Mouse (Mus musculus) forebrain, postnatal 0 days (tissue): Measurements from ENCODE around the gene Bcorl1. TPM values are rescaled to one million over a fixed set of nuclear protein-coding genes. Genes with fewer than 3 reads are reported as not detected.

Experiments used
- ATAC-seq: fragments of 200-750 bp; cut with Nextera tagmentation; 2 replicates; pipeline ENCODE4 v1.8.0; 2017; ENCODE audit warnings: mild to moderate bottlenecking, moderate library complexity
- DNase-seq: peaks from one replicate; pipeline ENCODE4 v3.0.0-alpha.2; 2015
- H3K27ac ChIP-seq: fragments of 300-500 bp; sonication (generic); 2 replicates; pipeline ENCODE4 v1.5.1; 2014; ENCODE audit warnings: low read depth, mild to moderate bottlenecking, antibody characterized with exemption, low read length, moderate library complexity, mixed read lengths
- H3K27me3 ChIP-seq: fragments of 300-500 bp; sonication (generic); 2 replicates; pipeline ENCODE4 v1.6.1; 2014; ENCODE audit warnings: mild to moderate bottlenecking, low read length, mixed read lengths; ENCODE audit not compliant: insufficient read depth
- H3K36me3 ChIP-seq: fragments of 300-500 bp; sonication (generic); 2 replicates; pipeline ENCODE4 v1.6.1; 2014; ENCODE audit warnings: mild to moderate bottlenecking, moderate library complexity; ENCODE audit not compliant: insufficient read depth
- H3K4me1 ChIP-seq: fragments of 300-500 bp; sonication (generic); 2 replicates; pipeline ENCODE4 v1.6.1; 2014; ENCODE audit warnings: antibody characterized with exemption; ENCODE audit not compliant: insufficient read depth
- H3K4me2 ChIP-seq: fragments of 300-500 bp; sonication (generic); 2 replicates; pipeline ENCODE4 v1.6.1; 2014; ENCODE audit warnings: low read depth, mild to moderate bottlenecking, moderate library complexity
- H3K4me3 ChIP-seq: fragments of 300-500 bp; sonication (generic); 2 replicates; pipeline ENCODE4 v1.5.1; 2014; ENCODE audit warnings: low read depth, low read length, mixed read lengths
- H3K9ac ChIP-seq: fragments of 300-500 bp; sonication (generic); 2 replicates; pipeline ENCODE4 v1.6.1; 2014; ENCODE audit warnings: mild to moderate bottlenecking
- H3K9me3 ChIP-seq: fragments of 300-500 bp; sonication (generic); 2 replicates; pipeline ENCODE4 v1.6.1; 2016; ENCODE audit warnings: low read length
- CTCF ChIP-seq: sonication (generic); IDR thresholded peaks from 2 replicates; pipeline ENCODE4 v1.5.1; 2016; ENCODE audit warnings: antibody characterized with exemption, control low read depth, low read depth
- WGBS: fragments of 180-500 bp; shearing (Covaris S2); extraction: QIAGEN DNeasy Blood & Tissue Kit; methylation state at CpG from one replicate; pipeline ENCODE4 v1.1.7; 2014; 5-methylcytosine and 5-hydroxymethylcytosine counted together
- polyA plus RNA-seq: library from polyadenylated mRNA; unstranded; fragments of >200 nt; fragmentation: Nextera tagmentation; extraction: Ambion mirVana; gene quantifications from 2 replicates; pipeline ENCODE4 v1.2.1, GENCODE M21; 2015
- total RNA-seq: library from RNA; depleted of rRNA; stranded (reverse); fragments of >200 nt; gene quantifications from 2 replicates; pipeline ENCODE4 v1.2.3, GENCODE M21; 2014

The Bcorl1 gene
- total and polyA plus RNA-seq, 2 experiments from 2014 or later: 4.6 to 8.5 TPM

DNA sequence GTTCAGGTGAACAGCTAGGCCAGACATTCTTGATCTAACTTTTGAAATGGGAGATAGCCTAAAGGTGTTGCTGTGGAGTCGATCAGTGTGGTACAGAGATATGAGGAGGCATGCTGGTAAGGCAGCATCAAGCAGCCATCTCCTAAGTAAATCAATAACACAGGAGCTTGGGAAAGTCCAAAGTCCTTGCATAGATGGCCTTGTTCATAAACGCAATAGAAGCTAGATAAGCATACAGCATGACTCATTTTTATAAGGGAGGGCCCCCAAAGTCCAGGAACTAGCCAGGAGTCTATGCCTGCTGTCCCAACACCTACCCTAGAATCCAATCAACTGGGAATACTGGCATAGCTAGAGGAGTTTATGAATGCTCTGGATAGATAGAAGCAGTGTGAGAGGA is 77.3 kb downstream of the Bcorl1 start:
- no peaks in the 10 kb centered on the region for H3K27me3 ChIP-seq
- WGBS: 71% methylated on average over 2 of the region's 2 CpGs
- H3K9ac ChIP-seq: no peak overlapping the region
- TF ChIP-seq CTCF: no peak
- DNase-seq: no peak
- ATAC-seq: no peak
- H3K9me3 ChIP-seq: no peaks in the 10 kb centered on the region
- no peak overlapping the region for H3K4me3 ChIP-seq
- H3K4me1 ChIP-seq: no peaks in the 10 kb centered on the region
- H3K4me2 ChIP-seq: no peak overlapping the region
- H3K27ac ChIP-seq: no peak overlapping the region
- H3K36me3 ChIP-seq: no peaks in the 10 kb centered on the region

DNA sequence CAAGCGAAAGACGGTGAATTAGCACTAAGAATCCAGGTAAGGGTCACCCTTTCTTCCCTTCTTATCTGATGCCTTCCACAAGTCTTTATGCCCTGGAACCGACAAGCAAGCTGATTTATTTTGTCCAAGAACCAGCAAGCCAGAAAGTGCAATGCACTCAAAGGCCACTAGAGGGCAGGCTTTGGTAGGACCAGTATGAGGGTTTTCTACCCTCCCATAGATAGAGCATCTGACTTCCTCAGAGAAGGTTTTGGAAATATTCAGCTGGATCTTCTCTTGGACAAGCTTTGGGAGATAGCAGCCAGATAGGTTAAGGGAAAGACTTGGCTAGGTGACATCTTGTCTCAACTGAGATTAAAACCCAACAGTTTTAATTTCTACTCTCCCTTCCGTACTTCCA is 81.8 kb downstream of the Bcorl1 start:
- H3K4me3 ChIP-seq: no peak overlapping the region
- H3K36me3 ChIP-seq: no peaks in the 10 kb centered on the region
- H3K27ac ChIP-seq: no peak overlapping the region
- H3K4me2 ChIP-seq: no peak overlapping the region
- no peak for ATAC-seq
- H3K27me3 ChIP-seq: no peaks in the 10 kb centered on the region
- 36% methylated on average over 4 of the region's 4 CpGs for WGBS
- no peak overlapping the region for H3K9ac ChIP-seq
- no peaks in the 10 kb centered on the region for H3K4me1 ChIP-seq
- H3K9me3 ChIP-seq: no peaks in the 10 kb centered on the region
- DNase-seq: peak; percentile 70
- peak; percentile 73 for TF ChIP-seq CTCF

DNA sequence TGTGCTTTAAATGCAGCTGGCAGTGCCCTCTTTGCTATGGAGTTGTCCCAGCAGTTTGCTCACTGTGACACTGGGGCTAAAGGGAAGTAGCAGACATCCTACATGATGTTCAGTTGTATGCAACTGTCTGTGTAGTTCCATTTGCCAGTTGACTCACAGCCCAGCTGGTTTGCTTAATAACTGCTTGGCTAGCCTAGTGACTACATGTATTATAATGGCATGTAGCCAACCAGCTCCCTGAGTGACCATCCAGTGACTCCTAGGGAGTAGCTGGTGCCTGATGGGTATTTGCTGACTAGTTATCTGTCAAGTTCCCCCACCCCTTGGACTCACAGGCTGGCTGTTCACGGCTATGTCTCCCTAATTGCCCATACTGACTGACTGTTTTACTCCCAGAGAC is 82.5 kb downstream of the Bcorl1 start:
- Histone ChIP-seq H3K36me3 (no peaks in the 10 kb centered on the region), H3K27ac (no peak overlapping the region), H3K9me3 (no peaks in the 10 kb centered on the region), H3K9ac (no peak overlapping the region), H3K4me1 (no peaks in the 10 kb centered on the region), H3K4me3 (no peak overlapping the region), H3K4me2 (no peak overlapping the region), H3K27me3 (no peaks in the 10 kb centered on the region)
- ATAC-seq (no peak), DNase-seq (no peak)
- WGBS: 60% methylated on average over 1 of the region's 1 CpGs
- no peak for TF ChIP-seq CTCF

DNA sequence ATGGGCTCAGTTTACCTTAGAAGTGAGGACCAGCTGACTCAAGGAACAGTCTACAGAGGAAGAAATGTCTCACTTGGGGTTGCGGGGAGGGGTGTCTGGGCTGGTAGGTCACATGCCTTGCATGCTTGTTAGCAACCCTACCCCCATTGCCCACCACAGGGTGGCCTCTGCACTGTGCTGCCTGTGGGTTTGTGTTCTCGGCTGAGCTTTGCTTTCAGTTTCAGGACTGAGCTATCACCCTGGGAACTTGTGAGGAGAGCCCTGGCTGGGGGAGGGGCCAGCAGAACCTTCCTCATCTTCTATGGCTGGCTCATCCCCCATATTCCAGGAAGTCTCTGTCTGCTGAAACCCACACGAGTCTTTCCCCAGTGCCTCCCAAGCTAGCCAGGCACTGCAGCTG is 83.4 kb downstream of the Bcorl1 start:
- Histone ChIP-seq H3K27ac (no peak overlapping the region), H3K36me3 (no peaks in the 10 kb centered on the region), H3K27me3 (no peaks in the 10 kb centered on the region), H3K9me3 (no peaks in the 10 kb centered on the region), H3K9ac (no peak overlapping the region), H3K4me3 (no peak overlapping the region), H3K4me1 (no peaks in the 10 kb centered on the region), H3K4me2 (no peak overlapping the region)
- no peak for ATAC-seq
- no peak for TF ChIP-seq CTCF
- 75% methylated on average over 3 of the region's 3 CpGs for WGBS
- no peak for DNase-seq

DNA sequence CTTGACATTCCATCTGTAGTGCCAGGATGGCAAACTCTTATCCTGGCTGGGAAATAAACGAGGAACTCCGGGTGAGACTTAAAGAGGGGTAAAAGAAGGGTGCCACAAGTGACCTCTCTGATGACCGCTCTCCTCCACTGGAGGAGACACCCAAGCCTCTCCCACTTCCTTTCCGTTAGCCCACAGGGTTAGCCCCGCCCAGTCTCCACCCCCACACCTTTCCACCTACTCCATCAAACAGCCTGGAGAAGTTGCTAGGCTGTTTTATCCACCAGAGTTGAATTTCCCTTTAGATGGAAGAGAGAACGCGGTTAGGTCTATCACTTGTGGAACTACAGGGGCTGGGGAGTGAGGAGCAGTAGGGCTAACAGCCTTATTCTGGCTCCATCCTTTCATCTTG is 84.1 kb downstream of the Bcorl1 start:
- no peaks in the 10 kb centered on the region for H3K4me1 ChIP-seq
- WGBS: 76% methylated on average over 7 of the region's 7 CpGs
- H3K9me3 ChIP-seq: no peaks in the 10 kb centered on the region
- no peak overlapping the region for H3K4me3 ChIP-seq
- H3K9ac ChIP-seq: no peak overlapping the region
- TF ChIP-seq CTCF: no peak
- no peak overlapping the region for H3K4me2 ChIP-seq
- no peak for DNase-seq
- no peaks in the 10 kb centered on the region for H3K36me3 ChIP-seq
- ATAC-seq: no peak
- no peaks in the 10 kb centered on the region for H3K27me3 ChIP-seq
- H3K27ac ChIP-seq: no peak overlapping the region

DNA sequence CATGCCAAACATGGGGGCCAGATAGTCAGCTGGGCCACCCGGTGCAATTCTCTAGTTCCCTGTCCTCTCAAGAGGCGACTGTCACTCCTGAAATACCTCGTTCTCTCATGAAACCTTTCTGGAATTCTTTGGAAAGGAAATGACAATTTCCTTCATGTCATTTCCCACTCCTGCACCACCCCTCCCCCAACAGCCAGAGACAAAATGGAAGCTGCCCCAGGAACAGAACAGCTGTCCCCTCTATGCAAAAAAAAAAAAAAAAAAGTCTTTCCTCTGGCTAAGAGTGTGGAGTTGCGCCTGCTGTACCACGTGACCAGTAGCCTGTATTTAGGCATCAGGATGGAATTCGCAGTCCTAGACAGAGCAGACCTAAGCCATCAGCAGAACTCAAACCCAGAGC is 87.1 kb downstream of the Bcorl1 start:
- no peak overlapping the region for H3K4me2 ChIP-seq
- no peaks in the 10 kb centered on the region for H3K9me3 ChIP-seq
- WGBS: 83% methylated on average over 6 of the region's 6 CpGs
- no peaks in the 10 kb centered on the region for H3K27me3 ChIP-seq
- ATAC-seq: no peak
- no peak overlapping the region for H3K9ac ChIP-seq
- H3K4me1 ChIP-seq: no peaks in the 10 kb centered on the region
- no peak for DNase-seq
- TF ChIP-seq CTCF: no peak
- H3K27ac ChIP-seq: no peak overlapping the region
- no peak overlapping the region for H3K4me3 ChIP-seq
- H3K36me3 ChIP-seq: no peaks in the 10 kb centered on the region

DNA sequence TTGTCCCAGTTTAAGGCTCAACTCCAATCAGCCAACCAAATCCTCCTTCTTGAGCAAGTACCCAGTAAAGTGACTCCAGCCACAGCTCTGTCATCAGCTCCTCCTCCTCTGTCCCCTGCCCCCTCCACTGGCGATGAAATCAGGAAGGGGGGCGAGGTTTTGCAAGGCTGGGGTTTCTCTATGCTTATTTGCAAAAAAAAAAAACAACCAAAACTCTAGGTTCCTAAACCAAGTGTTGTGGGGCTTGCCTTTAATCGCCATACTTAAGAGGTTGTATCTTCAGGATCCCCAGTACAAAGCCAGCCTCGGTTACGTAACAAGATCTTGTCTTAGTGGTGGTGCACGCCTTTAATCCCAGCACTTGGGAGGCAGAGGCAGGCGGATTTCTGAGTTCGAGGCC is 87.5 kb downstream of the Bcorl1 start:
- WGBS: 92% methylated on average over 8 of the region's 8 CpGs
- Histone ChIP-seq H3K9ac (no peak overlapping the region), H3K9me3 (no peaks in the 10 kb centered on the region), H3K27ac (no peak overlapping the region), H3K4me3 (no peak overlapping the region), H3K4me2 (no peak overlapping the region), H3K4me1 (no peaks in the 10 kb centered on the region), H3K27me3 (no peaks in the 10 kb centered on the region), H3K36me3 (no peaks in the 10 kb centered on the region)
- ATAC-seq: no peak
- TF ChIP-seq CTCF: no peak
- DNase-seq: no peak

DNA sequence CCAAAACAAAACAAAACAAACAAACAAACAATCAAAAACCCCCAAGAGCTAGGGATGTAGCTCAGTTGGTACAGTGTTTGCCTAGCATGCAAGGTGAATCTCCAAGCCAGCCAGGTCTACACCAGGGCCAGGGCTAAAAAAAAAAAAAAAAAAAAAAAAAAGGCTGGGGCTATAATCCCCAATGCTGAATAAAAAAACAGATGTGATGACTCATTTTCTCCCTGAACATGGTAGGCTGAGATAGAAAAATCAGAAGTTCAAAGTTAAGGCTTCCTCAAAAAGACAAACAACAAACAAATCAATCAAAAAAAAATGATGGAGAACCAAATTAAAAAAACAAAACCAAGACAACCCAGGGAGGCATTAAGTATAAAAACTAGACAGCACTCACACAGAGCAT is 87.9 kb downstream of the Bcorl1 start:
- no peaks in the 10 kb centered on the region for H3K9me3 ChIP-seq
- ATAC-seq (no peak), DNase-seq (no peak)
- no peak overlapping the region for H3K9ac ChIP-seq
- no peaks in the 10 kb centered on the region for H3K36me3 ChIP-seq
- H3K27ac ChIP-seq: no peak overlapping the region
- H3K4me2 ChIP-seq: no peak overlapping the region
- no peak overlapping the region for H3K4me3 ChIP-seq
- H3K4me1 ChIP-seq: no peaks in the 10 kb centered on the region
- TF ChIP-seq CTCF: no peak
- no peaks in the 10 kb centered on the region for H3K27me3 ChIP-seq
